Mouse (Mus musculus): ENCODE measurements around the gene Tsc22d1.
A peak's percentile ranks its signal among the peaks of the same experiment; 100 is the strongest.

The Tsc22d1 gene

DNA sequence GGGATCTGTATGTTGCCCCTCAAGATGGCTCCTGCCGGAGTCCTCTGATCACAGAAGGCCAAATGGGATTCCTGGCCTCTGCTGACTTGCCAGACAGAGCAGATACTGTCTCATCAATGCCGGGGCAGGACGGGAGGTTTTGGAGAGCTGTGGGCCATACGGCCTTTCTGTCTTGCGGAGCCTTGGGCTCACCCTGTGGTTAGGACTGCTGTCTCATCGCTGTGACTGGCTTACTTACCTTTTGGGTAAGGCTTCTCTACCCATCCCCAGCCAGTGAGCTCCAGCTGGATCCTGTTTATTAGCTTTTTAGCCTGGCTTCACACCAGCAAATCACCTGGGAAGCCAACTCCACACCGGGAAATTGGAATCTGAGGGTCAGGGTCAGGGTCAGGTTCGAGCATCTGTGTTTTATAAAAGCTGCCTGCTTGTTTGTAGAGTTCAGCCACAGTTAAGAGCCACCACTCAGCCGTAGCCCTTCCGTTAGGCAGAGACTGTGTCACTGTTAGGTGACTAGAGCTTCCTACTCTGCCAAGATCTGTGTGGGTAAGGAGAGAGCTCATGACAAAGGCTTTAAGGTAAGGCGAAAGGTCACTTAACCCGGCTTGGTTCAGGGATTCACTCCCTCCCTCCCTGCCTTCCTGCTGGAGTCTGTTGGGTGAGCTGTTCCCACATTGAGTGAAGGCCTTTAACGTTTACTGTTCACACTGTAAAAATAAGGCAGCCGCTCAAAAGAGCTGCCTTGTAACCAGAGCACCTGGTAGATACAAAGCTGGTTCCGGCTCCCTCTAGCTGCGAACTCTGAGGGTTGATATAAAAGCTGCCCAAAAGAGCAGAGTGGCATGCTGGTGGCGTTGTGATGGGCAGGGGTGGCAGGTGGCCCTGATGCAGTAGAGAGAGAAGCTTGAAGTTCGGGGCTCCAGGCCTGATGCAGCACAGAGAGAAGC lies 73.6 kb downstream of the Tsc22d1 start:
- no peak for DNase-seq

DNA sequence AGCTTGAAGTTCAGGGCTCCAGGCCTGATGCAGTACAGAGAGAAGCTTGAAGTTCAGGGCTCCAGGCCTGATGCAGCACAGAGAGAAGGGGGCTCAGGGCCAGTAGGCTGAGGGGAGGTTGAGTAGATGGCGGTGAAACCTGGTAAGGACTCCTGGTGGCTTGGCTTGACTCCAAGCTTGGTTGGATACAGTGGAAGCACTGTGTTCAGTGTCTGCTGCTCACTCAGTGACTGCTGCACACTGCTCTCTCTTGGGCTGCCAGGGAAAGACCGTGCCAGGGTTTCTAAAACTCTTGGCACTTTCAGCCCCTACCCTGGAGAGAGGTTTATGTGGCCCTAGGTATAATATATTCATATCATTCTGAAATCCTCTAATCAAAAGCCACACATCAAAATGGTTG lies 74.4 kb downstream of the Tsc22d1 start:
- no peak for DNase-seq

DNA sequence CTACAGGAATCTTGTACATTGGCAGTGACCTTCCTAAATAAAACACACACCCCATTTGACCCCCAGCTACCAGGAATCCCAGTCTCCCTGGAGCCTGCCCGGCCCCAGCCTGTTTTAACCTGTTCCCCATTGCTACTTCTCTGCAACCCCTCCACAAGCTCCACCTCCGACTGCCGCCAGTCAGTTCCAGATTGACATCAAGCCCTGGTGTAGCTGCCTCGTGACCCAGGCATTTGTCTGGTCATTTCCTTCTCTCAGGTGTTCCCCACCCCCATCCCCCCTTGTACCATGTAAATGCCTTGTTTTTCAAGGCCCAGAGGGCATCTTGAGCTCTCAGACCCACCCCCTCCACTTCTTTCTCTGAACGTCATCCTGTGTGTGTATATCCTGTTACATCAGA lies 80.3 kb downstream of the Tsc22d1 start:
- peak; percentile 32 for DNase-seq

DNA sequence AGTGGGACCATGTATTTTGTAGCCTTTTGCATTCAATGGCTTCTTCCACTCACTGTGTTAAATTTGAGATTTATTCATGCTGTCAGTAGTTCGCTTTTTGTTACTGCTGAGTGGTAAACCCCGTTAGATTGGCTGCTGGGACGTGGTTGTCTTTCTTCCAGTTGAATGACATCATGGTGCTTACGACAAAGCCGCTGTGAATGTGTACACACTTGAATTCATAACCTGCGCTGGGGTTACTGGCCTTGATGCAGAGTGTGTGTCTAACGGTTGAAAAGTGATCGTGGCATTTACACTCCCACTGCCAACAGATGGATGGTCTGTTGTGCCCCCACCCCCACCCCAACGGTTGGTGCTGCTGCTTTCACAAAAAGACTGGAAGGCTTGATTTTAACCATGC lies 82.4 kb downstream of the Tsc22d1 start:
- no peak for DNase-seq

DNA sequence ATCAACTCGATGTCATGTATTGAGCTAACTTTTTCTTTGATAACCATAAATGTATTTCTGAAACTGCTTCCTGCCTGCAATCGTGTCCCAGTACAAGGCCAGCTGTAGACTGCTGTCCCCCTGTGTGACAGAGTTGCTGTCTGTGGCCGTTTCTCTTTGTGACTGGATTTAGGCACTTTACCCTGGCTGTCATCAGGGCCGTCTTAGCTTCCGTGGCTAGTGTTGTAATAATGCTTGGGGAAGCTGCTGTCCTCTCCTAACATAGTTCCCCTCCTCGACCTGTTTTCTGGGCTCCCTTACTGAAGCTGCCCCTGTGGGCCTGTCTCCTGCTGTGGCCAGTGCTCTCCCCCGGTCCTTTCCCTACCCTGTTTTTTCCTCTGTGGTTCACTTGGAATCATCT lies 83.4 kb downstream of the Tsc22d1 start:
- DNase-seq = no peak

DNA sequence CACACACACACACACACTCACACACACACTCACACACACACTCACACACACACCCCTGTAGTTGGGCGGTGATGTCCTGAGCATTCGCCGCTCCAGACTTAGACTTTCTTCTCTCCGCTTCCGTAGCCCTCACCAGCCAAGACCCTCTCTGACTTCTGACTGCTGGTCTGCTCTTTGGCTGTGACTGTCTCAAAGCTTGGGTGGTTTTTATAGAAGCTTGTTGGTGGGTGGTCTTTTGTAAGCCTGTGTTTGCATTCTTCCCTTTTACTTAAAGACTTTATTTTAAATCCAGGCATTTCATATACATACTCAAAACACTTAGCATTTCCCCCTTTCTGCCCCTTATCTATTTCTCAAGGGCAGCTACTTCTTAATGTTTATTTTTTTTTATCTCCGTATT lies 84.7 kb downstream of the Tsc22d1 start:
- DNase-seq = no peak

DNA sequence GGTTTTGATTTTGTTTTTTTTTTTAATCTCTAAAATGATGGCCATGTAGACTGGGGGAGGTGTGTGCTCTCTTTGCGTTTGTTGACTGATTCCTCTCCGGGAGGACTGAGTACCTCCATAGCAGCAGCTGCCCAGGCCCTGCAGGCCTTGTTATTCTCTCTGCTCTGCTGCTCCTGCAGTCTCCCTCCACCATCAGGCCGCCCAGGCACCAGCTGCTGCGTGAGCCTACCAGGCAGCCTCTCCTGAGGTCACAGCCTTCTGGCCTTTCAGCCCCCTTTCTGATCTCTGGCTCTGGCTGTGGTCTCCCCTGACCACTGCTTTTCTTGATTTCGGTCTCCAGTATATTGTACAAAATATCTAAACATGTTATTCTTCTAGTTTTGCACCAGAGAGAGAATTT lies 85.3 kb downstream of the Tsc22d1 start:
- no peak for DNase-seq

DNA sequence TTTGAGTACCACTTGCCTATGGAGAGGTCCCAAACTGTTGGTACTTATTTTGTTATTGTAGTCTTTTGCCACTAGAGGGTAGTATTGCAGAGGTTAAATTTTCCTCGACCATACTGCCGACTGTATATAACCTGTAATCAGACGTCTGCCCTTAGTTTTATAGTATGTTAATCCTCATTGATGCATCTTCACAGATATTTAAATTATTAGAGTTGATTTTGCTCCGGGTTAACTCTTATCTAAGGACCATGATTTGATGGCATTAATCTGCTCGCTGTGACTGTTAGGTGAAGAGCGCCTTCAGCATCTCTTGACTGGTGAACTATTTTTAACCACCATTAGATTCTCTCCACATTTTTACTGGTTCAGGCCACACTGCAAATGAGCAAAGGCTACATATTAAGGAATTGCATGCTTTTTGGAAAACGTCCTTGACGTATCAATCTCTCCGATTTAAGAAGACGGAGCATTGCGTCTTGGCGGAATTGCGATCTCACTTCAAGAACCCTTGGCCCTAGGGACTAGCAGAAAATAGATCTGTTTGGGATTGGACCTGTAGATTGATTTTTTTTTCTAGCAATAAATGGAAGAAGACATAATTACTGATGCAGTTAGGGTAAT lies 88.6 kb downstream of the Tsc22d1 start:
- DNase-seq = no peak

DNA sequence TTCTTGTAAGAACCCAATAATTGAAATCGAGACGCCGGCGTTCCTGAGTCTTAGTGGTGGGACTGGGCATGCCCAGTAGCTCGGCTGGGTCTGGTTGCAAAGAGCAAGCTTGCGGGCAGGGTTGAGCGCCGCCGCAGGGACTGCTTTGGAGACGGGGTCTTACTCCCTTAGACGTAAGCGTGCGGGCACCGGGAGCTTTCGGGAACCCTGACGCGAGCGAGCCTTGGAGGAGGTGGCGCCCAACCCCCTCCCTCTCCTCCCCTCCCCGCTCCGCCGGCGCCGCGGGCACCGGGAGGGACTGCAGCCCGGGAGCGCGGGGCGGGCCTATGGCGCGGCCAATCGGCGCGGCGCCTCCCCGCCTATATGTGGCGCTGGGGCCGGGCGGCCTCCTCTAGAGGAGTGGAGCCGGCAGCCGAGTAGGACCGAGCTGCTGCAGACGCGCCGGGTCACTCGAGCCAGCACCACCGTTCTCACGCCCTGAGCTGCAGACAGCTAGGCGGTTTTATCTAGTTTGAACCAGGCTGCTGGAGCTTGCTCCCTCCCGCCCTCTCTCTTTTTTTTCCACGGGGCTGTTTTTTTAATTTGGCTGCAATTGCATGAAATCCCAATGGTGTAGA lies 89.5 kb downstream of the Tsc22d1 start:
- DNase-seq = peak; percentile 97

DNA sequence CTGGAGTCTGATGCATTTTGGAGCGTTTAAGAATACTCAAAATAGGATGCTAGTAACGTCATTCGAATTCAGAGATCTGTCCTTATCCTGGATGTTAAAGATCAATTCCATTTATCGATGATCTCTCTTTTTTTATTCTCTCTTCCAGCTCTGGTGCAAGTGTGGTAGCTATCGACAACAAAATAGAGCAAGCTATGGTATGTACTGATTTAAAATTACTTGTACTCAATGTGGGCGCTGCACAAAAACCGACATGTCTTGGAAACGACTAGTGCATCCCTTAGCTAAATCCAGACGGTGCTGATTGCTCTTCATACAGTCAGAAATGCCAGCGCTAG lies 90.3 kb downstream of the Tsc22d1 start:
- no peak for DNase-seq

DNA sequence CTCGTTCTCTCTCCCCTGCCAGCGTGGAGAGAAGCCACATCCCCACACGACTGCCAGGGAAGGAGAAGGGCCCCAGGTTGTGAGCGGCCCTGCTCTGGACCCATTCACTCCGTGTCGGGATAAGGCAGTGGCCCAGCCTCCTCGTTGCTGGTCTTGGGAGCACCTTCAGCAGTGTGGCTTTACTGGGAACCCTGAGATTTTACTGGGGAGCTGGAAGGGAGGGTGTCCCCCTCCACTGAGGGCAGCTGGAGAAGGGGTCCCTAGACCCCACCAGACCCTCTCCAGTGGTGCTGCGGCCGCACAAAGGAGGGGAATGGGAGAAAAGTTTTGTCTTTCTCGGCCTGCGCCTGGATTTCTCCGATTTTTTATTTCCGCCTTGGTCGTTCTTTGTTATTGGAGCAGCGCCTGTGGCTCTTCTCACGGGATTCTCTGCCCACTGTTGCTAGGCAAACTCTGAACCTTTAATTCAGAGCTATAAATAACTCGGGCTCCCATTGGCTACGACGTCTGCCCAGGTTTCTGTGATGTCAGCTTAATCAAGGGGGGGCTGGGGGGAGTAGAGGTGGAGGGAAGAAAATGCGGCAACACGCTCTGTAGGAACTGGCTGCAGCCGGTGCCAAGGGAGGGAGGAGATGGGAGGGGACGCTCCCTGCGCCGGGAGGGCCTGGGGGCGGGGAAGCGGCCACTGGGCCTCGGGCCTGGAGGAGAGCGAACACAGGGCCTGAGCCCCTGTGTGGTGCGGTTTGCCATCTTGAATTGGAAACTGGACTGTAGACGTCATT lies 90.9 kb downstream of the Tsc22d1 start:
- DNase-seq = peak; percentile 93

DNA sequence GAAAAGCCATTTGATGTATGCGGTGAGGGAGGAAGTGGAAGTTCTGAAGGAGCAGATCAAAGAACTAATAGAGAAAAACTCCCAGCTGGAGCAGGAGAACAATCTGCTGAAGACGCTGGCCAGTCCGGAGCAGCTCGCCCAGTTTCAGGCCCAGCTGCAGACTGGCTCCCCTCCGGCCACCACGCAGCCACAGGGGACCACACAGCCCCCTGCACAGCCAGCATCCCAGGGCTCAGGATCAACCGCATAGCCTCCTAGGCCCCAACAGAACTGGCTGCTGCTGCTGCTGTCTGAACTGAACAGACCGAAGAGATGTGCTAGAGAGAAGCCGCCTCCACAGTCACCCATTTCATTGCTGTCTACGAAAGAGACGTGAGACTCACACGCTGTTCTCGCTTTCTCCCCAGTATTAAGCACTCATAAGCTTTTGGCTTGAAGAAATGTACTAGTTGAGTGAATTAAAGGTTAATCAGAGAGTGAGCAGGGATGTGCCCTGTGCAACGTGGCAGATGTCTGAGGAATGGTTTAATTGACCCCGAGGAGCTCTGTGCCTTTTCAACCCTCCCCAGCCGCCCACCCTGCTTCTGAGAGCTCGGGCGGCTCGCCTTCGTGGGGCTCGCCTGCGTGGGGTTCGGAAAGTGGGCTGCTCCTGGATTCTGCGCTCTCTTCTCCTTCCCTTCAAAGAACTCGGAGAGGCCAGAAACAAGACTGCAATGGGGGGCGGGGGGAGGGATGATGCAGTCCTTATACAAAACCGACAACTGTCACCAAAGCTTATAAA lies 91.9 kb downstream of the Tsc22d1 start:
- DNase-seq = peak; percentile 35

DNA sequence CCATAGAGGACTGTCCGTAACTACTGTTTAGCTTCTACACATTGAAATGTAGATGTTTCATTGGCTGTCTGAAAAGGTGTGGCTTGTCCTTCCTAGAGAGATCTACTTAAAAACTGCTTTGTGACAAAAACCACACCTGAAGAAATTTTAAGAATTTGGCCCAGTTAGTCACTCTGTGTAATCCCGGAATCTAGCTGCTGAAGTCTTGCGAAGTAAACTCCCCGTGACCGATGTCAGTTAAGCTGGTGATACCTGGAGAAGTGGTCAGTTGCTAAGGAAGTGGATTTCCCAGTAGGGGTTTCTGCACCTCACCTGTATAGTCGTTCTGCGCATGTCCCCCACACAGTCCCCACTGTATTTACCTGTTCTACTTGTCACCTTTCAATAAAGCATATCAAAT lies 92.6 kb downstream of the Tsc22d1 start:
- no peak for DNase-seq

DNA sequence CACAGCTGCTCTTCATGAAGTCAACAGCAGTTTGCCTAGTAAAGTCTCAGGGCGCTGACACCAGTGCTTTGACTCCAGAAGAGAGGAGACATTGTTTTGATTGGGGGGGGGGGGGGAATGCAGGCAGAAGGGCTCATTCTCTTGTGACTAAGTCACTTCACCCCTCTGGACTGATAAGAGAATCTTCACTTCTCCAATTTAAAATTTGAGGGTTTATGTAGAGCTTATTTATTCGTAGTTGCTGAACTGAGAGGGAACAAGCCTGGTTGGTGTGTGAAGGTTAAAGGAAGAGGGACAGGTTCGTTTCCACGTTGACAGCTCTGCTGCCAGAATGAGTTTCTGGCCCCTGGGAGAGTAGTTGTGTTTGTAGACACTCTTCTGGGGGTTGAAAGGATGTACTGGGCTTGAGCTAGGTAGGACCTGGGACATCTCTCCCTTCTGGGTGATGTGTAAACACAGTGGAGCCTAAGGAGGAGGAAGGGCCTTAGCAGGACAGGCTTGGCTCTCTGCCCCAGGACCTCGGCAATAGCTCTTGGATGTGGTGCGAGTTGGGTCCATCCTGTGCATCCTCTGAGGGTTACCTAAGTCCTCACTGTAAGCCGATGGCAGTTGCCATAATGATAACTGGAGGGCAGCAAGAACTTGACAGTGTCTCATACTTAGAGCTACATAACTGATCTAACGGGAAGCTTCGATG lies 93.2 kb downstream of the Tsc22d1 start:
- DNase-seq = no peak

DNA sequence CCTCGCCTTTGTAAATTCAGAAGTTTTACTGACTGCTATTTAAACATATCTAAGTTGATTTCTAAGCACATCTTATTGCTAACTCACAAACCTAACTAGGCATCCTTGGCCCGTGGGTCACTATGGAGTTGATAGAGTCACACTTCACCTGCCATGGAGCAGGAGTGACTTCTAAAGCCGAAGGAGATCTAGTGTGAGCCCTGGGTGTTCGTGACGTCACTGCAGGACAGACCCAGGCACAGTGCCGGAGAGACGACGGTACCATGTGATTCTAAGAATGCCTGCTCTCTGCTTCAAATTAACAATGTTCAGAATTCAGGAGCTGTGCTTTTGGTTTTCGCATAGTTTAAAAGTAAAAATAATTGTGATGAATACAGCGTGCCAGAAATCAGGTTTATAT lies 93.9 kb downstream of the Tsc22d1 start:
- peak; percentile 46 for DNase-seq

DNA sequence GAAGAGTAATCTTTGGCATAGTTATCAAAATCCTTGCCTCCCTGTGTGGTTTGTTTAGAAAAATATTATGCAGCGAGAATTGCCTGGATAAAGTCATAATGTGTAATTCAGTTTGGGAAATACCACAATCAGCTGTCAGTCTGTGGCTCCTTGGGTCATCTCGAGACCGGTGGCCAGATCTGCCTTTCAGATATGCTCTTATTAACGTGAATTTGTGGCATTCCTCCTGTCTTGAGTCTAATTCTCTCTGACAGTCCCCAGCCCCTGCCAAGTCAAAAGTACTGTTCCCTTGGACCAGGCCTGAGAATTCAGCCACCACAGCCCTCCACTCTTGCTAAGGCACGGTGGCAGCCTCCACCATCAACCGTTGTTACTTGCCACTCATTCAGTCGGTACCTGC lies 97.2 kb downstream of the Tsc22d1 start:
- DNase-seq = no peak

DNA sequence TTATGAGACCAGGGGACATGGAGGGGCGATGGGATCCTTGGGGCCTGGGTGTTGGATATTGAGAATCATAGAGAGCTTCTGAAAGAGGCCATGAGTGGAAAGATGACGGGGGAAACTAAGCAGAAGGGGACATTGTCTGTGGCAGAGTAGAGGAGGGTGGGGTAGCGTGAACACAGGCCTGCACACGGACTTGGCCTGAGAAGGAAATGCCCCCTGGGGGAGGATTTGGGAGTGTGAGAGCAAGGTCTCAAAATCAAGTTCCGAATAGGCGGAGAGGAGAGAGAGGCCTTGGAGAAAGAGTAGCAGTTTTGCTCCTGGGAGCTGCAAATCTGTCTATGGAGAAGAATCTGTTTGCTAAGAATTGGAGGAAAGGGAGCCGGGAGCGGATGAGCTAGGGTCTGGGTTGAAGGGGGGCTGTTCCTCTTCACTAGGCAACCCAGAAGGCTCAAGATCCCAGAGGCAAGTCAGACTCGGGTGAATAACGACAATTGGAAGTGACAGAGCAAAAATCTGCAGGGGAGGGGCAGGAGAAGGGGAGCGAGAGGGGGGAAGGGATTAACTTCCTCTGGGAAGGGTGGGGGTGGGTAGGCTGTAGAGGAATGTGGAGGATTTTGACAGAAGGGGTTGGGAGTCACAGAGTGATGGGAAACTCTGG lies 98.8 kb downstream of the Tsc22d1 start:
- DNase-seq = peak; percentile 66

DNA sequence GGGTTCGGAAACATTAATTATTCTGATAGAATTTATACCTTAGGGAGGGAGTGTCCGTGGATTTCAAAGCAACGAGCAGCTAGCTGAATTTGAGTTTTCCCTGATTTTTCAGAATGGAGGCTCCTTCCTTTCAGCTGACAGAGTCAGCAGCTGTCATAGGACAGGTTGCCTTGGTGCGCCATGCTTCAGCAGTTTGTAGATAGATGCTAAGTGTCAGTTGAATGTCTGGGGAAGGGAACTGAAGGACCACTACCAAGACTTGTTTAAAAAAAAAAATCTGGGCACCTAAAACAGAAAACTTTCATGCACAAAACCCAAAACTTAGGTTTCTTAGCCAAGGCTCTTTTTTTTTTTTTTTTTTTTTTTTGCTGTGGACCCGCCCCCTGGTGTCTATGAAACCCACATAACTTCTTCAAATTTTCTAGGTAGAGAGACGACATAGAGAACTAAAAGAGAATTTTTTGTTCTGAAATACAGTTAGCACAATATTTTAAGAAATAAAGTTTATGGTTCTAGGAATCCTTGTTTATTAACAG lies 99.4 kb downstream of the Tsc22d1 start:
- DNase-seq = no peak

DNA sequence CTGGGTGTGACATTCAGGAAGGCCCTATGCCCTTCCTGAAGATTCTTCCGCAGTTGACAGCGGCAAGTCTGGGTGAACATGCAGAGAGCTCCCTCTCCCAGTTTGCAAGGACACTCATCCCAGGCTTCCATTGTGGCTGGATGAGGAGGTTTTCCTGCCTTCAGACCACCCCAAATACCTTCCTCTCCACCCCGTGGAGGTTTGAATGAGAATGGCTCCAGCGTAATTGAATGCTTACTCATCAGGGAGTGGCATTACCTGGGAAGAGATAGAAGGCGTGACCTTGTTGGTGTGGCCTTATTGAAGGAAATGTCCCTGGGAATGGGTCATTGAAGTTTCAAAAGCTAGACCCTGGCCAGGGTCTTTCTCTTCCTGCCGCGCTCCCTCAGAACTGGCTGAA lies 100.9 kb downstream of the Tsc22d1 start:
- no peak for DNase-seq

DNA sequence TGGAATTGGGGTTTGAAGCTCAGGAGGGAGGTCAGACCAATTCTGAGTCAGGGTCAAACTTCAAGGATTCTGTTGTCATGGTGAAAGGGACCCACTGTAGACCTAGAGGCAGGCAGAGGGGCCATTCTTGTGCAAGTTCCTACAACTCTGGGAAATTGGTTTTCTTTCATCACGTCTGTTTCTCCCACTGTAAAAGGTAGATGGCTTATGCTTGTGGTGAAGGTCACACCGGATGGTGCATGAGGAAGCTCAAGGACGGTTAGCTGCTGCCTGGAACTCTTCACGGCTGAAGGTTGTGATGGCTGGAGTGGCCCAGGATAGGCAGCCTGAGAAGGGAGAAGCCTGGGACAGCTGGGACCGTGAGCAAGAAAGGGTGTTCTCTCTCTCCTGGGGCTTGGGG lies 103.5 kb downstream of the Tsc22d1 start:
- DNase-seq = no peak

DNA sequence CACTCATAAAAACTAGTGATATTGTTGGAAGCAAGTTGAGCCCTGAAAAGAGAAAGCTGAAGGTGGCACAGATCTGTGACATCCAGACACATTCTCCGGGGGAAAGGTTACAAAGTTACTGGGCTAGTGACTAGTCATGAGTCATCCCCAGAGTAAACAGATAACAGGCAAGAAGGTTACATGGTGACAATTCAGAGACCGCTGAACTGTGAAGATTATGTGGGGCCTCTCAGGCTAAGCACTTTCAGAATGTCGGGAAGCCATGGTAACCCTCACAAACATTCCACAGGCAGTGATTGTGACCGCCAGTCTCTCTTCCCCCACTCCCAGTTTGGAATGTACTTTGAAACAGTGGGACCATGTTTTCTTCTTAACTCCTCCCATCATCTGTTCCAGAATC lies 105.8 kb downstream of the Tsc22d1 start:
- peak; percentile 66 for DNase-seq

Measured in kidney, postnatal 14 days (tissue).